Mouse (Mus musculus) hindlimb bud, embryonic 11.5 days (tissue): ENCODE measurements around the gene Zbtb44.
"Not testable (repeated sequence)": the region's sequence is repeated elsewhere in the genome, so short reads cannot be mapped to it uniquely, and the experiment has no call there.

Experiments used
- DNase-seq: peaks from one replicate; pipeline ENCODE4 v3.0.0-alpha.2; 2012; ENCODE audit warnings: low read depth, low spot score; ENCODE audit errors: extremely low spot score

Zbtb44 gene

DNA sequence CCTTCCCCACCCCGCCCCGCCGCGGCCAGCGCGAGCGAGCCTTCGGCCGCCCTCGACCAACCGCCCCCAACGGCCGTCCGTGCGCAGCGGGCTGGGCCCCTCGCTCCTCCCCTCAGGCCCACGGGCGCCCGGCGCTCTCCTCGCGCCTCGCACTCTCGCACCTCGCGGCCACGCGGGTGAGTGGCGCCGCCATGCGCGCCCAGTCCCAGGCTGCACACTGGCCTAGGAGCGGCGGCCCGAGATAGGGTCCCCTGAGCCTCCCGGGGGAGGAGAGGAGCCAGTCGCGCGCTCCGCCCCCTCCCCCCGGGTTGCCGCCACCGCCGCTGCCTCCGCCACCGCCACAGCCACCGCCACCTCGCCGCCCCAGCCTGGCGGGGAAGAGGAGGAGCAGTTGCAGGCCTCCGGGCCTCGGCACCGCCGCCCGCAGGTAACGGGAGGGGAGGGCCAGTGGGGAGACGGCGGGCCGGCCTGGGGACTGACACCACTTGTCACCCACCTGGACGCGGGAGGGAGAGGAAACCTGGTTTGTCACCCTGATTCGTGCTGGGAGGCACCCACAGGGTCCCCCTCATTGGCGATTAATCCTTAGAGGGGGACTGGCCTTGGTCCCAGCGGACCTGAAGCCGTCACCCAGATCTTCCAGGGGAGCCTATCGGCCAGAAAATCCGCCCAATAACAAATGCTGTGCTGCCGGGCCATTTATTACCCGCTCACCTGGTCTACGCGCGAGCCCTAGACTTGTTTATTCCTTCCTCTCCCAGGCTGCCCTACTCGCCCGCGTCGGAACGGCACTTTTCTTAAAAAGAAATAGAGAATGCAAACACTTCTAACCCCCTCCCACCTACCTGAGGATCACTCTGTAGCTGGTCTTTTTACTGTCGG lies at the start of gene Zbtb44:
Zbtb44 (plus strand) TSS at position 113 of the 882 bp plus-strand sequence.
- no peak for DNase-seq

DNA sequence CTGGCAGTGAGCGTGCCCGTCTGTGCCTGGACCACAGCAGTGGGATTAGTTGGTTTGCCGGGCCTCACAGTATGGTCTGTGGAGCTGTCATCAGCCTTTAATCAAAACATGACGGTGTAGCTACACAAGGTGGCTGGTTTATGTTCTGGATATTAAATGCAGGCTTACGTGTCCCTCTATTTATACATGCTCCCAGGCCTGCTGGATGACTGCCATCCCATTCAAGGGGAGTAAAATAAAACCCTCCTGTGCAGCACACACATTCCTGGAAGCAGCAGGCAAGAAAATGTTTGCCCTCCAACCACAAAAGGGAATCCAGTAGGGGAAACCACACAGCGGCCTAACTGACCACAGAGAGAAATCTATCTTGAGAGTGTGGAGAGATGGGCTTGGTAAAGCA lies 44.7 kb upstream of the Zbtb44 start:
- DNase-seq, result peak; percentile 31

DNA sequence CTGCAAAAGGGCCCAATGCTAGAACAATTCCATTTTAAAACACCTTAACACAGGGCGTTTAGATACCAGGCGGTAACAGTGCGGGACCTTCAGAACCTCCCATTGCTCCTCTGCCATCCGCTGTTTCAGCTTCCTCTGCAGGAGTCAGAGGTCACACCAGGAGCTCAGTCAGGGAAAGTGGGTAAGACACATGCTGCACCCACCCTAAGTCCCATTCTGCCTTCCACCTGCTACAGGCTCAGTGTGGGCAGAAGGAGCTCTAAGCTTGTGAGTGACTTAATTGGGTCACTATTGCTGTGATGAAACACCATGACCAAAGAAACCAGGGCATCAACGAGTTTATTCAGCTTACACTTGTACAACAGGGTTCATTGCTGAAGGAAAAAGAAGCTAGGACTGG lies 37.3 kb upstream of the Zbtb44 start:
- no peak for DNase-seq

DNA sequence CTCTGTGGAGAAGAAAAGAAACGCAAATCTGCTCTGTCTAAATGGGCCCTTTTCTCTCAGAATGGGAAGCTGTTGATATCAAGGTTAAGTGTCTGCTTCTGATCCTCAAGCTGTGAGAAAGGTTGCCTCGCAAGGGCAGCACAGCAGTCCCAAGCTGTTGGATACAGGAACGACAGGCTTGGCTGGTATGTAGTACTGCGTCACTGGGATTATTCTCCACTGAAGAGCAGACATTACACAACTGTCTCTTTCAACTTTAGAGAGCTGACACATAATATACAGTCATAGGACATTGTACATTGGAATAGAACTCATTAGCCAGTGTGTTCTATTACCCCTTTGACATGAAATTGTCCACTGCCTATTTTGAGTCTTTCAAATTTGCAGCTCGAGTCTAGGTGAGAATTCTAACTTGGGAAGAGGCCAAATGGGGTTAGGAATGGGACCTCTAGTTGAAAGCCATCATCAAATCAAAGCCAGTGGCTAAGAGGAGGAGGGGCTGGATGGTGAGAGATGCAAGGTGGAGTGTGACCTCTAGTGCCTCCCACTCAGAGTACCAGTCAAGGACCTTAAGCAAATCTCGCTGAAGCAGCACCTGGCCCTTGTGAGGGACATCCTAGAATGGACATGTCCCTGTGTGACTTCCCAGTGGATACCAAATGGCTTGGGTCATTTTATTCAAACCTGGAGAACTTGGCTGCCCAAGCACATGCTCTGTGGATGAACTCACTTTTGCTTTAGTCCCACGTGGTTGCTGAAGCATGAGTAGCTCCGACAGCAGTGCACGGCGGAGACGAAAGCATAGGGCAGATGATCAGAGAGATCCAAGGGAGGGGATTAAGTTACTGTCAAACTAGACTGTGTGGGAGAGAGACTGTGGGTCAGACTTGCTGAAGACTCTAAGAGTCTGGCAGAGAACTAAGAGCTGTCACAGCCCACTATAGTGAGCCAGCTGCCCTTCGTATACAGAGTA lies 33.6 kb upstream of the Zbtb44 start:
- no peak for DNase-seq

DNA sequence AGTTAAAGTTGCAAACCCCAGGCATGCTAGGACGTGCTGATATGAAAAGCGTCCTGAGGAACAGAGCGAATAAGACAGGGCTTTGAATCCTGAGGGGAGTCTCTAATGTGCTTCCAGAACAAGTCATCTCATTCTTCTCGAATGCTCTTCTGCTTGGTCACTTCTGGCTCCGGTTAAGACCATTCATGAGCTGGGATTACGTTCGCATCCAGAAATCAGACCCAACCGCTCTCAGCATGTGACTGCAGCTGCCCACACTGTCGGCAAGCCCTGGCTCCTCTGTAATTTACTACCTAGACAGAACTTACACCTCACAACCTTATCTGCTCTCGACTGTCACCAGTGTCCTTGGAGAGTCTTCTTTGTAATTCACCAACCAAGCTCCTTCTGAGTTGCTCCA lies 29.8 kb upstream of the Zbtb44 start:
- no peak for DNase-seq

DNA sequence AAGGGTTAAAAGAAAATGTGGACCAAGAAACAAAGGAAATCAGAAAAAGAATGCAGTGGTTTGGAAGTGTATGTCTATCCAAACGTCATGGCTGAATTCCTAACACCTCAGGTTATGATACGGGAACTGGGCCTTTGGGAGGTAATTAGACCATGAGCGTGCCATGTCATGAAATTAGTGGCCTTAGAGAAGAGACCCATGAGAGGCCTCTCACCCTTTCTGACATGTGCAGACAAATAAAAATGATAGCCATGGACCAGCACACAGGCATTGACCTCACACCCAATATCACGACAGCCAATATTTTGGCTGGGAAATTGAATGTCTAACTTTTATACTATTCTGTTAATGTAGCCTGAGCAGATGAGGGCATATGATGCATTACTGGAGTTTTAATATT lies 27.9 kb upstream of the Zbtb44 start:
- DNase-seq, result no peak

DNA sequence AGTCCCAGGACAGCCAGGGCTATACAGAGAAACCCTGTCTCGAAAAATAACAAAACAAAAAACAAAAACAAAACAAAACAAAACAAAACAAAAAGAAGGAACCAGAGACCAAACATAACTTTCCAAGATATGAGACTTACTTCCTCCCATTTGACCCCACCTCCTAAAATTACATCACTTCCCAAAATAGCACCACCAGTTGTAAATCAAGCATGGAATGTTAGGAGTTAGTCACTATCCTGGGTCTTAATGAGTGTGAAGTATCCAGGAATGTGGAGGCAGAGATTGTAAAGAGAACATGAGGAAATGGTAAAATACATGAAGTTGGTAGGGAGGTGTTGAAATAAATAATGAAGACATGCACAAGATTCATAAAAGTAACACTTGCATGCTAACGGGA lies 21.1 kb upstream of the Zbtb44 start:
- DNase-seq, result no peak

DNA sequence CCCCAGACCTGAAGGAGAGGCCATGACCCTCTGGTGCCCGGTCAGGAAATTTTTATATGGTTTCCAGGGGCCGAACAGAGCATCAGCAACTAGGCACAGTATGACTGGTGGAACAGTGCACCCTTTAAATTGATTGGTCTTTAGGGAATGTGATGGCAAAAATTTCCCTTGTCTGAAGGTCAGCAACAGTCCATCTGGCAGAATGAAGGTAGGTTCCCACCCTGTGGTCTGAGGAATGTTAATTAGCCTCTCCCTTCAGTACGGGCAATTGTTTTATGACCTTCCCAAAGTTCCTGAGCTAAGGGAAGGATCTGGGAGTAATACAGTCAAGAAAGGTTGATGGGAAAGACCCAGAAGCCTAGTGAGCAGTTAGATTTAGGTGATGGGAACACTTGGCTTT lies 20.4 kb upstream of the Zbtb44 start:
- no peak for DNase-seq

DNA sequence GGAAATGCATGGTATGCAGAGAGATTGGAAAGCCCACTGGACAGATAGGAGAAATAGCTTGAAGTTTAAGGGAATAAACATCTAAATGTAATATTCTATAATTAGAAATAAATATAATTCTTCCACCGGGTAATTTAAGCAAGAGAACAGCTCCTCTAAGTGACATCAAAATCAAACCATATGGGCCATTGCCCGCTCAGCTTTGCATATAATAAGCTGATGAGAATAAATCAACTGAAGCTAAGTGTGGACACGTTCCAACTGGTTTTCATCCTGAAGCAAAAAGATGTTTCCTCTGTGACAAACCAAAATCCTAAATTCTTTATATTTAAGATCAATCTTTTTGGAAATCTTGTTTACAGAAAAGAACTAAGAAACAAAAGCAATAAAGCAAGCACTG lies 19.7 kb upstream of the Zbtb44 start:
- no peak for DNase-seq

DNA sequence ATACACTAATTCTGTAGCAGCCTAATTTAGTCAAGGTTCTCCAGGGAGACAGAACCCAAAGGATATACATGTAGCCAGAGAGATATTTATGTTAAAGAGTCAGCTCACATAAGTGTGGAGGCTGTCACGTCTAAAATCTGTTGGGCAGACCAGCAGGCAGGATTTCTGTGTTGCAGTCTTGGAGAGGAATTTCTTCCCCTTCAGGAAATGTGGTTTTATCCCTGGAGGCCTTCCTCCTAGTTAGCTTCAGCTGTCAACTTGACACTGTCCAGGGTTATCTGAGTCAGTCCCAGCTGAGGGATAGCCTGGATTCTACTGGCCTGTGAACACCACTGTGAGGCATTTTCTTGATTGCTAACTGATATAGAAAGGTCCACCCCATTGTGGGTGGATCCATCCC lies 18.9 kb upstream of the Zbtb44 start:
- no peak for DNase-seq

DNA sequence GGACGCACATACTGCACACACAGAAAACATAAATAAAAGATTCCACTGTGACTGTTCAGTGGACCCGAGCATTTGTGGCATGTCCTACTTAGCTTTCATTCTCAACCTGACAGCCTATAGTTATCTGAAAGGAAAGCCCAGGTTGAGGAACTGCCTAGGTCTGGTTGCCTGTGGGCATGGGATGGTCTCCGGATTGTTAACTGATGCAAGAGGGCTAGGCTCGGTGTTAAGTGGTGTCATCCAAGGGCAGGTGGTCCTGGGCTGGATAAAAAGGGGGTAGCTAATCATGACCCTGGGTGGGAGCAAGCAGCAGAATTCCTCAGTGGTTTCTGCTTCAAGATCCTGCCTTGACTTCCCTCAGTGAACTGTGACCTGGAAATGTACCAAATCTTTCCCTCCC lies 17.8 kb upstream of the Zbtb44 start:
- no peak for DNase-seq

DNA sequence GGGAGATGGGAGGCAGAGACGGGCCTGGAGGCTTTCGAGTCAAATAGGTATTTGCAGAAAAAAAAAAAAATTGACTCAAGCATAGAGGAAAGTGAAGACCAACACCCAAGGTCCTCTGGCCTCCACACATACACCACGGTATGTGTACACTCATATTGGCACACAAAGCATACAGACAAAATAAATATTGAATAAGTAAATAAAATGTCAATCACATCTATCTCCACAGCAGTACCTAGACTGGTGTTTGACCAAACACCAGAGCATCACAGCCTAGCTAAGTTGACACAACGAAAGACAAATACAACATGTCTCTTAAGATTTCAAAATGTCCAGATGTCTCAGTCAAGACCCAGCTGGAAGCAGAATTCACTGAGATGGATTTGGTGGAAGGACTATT lies 17.0 kb upstream of the Zbtb44 start:
- no peak for DNase-seq

DNA sequence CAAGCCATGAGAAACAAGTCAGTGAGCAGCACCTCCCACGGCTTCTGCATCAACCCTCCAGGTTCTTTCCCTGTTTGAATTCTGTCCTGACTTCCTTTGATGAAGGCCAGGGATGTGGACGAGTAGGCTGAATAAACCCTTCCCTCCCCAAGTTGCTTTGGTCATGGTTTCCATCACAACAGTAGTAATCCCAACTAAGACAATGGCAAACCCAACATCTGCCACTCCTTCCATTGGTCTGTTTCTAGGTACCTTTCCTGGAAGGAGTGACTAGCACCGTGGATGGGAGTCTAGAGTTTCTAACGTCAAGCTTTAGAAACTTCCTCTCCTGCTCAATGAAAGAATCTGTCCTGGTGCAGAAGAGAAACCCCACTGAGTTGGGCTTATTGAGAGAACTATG lies 12.8 kb upstream of the Zbtb44 start:
- DNase-seq, result no peak

DNA sequence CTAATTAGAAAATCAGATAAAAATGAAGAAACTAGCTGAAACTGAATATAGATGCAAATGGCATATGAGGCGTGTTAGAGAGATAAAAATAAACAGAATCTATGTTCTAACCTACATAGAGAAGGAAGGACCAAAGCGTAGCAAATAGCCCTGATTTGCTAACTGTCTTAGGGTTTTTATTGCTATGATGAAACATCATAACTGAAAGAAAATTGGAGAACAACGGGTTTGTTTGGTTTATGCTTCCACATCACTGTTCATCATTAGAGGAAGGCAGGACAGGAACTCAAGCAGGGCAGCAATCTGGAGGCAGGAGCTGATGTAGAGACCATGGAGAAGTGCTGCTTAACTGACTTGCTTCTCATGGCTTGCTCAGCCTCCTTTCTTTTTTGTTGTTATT lies 12.3 kb upstream of the Zbtb44 start:
- no peak for DNase-seq

DNA sequence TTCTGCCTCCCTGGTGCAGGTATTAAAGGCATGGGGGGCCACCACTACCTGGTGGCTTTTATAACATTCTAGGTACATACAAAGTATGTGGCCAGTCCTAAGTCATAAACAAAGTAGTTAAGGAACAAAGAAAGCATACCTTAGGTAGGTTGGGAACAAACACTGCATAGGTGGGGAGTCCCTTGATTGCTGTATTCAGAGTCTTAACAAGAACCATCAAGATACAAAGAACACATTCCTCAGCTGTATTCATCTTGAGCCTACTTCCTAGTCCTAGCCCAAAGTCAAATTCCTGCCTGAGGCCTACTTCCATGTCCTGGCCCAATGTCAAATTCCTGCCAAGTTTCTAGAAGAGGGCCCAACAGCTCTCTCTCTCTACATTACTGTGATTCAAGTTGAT lies 11.7 kb upstream of the Zbtb44 start:
- DNase-seq, result no peak

DNA sequence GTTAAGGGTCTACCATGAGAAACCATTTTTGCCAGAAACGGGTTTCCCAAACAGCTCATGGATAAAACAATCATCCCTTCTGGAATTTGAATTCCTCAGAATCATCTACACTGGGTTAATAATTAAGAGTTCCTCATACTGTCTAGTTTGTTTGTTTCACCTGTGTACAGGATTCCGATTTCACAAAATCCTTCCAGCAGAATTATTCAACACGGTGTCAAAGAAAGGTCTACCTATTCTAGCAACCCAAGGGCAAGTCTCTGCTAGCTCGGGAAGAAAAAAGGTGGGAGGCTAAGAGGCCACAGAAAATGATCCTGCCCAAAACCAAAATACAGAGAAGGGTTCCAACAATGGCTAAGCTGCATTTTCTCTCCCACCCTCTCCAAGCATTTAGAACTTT lies 2.2 kb upstream of the Zbtb44 start:
- no peak for DNase-seq

DNA sequence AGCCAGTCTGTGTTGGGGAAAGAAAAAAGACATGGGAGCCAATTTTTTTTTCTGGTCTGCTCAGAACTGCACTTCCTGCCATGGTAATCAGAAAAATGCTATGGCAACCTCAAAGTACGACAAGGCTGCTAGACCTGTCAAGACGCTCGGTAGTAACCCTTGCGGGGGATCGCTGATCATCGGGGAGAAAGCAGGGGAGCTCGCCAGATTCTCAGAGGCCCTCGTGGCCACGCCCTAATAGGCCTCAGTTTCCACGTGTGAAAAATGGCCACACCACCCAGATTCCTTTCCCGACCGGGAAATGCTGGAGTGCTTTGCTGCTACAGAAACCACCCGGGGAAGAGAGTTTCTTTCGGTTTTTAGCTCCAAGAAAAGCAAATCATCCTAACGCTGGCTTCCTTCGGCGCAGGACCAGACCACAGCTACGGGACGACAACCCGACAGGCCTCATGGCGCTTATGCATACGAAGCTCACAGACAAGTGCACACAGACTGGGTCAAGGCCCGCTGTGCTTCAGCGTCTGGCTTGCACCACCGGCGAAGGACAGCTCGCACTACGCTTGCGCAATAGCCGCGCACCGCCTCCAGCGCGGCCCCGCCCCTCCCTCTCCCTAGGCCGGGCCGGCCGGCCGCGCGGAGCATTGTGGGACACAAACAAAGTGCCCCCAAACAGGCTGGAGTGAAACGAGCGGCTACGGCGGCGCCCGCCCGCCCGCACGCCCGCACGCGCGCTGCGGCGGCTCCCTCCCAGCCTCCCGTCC lies 513 bp upstream of the Zbtb44 start:
- DNase-seq, result peak; percentile 75

DNA sequence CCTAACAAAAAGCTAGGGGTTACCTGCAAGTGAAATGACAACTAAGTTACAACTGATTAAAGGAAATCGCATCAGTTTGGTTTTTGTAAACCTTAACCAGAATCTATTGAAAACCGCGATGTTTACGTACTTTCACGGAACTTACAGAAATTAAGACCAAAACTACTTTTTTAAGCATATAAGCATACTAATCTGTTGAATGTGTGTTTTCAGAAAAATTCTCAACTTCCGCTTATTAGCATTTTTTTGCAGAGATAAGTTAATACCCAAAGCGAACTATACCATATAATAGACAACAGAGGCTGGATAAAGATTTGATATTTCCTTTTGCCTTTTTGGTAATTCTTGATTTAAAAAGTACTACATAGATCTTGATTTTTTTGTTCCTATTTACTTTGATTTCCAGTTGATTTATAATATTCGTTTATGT lies 985 bp downstream of the Zbtb44 start:
- no peak for DNase-seq

DNA sequence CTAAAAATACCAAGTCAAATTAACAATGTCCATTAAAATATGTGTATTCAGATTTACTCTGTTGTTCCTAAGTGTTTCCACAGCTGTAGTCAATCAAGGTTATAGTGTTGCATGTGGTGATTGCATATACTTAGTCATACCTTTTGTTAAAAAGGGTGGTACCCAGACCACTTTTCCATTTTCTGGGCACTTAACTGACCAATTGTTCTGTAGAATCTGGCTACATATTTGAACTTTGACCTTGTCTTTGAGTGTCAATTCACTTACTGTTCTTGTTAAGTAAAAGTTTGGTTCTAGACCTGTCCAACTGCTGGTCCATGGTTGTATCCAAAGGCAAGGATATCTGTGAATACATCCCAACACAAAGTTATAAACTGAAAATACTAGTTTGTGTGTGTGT lies 2.1 kb downstream of the Zbtb44 start:
- no peak for DNase-seq

DNA sequence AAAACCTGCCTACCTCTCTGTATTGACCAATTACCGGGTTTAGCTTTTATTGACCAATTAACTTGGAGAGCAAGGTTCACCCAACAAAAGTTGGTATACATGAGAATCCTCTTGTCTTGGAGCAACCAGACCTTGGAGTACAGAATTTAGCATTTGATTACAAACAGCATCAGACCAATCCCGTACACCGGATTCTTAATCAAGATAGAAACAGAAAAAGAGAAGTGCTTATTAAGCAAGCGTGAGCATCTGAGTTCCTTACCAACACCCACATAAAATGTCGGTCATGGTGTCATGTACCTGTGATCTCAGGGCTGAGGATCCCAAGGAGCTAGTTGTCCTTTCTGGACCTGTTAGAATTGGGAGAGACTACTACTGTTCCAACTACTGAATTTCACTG lies 19.8 kb downstream of the Zbtb44 start:
- no peak for DNase-seq

DNA sequence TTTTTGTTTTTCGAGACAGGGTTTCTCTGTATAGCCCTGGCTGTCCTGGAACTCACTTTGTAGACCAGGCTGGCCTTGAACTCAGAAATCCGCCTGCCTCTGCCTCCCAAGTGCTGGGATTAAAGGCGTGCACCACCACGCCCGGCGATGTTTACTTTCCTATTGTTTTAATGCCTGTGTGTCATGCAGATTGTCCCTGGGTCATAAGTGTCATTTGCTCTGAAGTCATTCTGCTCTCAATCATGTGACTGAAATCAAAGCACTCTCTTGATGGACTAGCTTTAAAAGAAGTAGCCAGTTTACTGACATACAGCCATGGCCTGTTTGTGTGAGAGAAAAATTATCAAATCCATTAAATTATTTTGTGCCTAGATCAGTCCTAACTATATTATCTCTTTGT lies 21.1 kb downstream of the Zbtb44 start:
- not testable (repeated sequence) for DNase-seq
